Mouse (Mus musculus) lung, adult 2 months (tissue): Measurements from ENCODE around the gene Adssl1.

ENCODE experiments used
- CTCF ChIP-seq: fragments of 200-500 bp; IDR thresholded peaks from 2 replicates; pipeline ENCODE4 v1.5.1; 2011; ENCODE audit warnings: mild to moderate bottlenecking, low read length, control low read depth; ENCODE audit not compliant: insufficient read depth
- POLR2A ChIP-seq: fragments of 200-500 bp; IDR thresholded peaks from 2 replicates; pipeline ENCODE4 v1.6.1; 2011; ENCODE audit warnings: low read depth, mild to moderate bottlenecking, control low read depth, low read length, borderline replicate concordance; ENCODE audit errors: extremely low read depth

- TF ChIP-seq CTCF: no peak
- no peak for TF ChIP-seq POLR2A
Observed at GRCm38 (mm10) chr12:112599198-112599597, 20.6 kb upstream of the Adssl1 start.
